Mouse (Mus musculus) adrenal gland, adult (tissue): ENCODE measurements around the gene Smg1.

Experiments used
- DNase-seq, 2 experiments: peaks; one replicate each; pipeline ENCODE4 v3.0.0; 2022 to 2023; ENCODE audit warnings: low spot score in 1 of 2; ENCODE audit not compliant: inconsistent age in 2 of 2

Gene Smg1

GRCm38 (mm10) chr7:118113541-118114297, 129.8 kb downstream of the Smg1 start:
- peak in 1 of 2 experiments; percentile 50 for DNase-seq

- DNase-seq = no peak
These were observed 132.3 kb downstream of the Smg1 start for GRCm38 (mm10) chr7:118111128-118111527.

- DNase-seq = peak in 1 of 2 experiments; percentile 17
These were observed 135.8 kb downstream of the Smg1 start for GRCm38 (mm10) chr7:118107671-118108070.

- peak; percentile 49 to 81 for DNase-seq
These were observed 138.9 kb downstream of the Smg1 start for GRCm38 (mm10) chr7:118104458-118105052.

GRCm38 (mm10) chr7:118103462-118104379, 139.7 kb downstream of the Smg1 start:
- peak in 1 of 2 experiments; percentile 49 for DNase-seq

- DNase-seq = peak in 1 of 2 experiments; percentile 71
These were observed 140.6 kb downstream of the Smg1 start for GRCm38 (mm10) chr7:118102678-118103461.

- DNase-seq = peak in 1 of 2 experiments; percentile 78
These were observed 141.2 kb downstream of the Smg1 start for GRCm38 (mm10) chr7:118102231-118102630.

- DNase-seq = peak in 1 of 2 experiments; percentile 16
These were observed 145.9 kb downstream of the Smg1 start for GRCm38 (mm10) chr7:118097615-118098014.
